Mouse (Mus musculus) left cerebral cortex, postnatal 25 days (tissue): ENCODE measurements around the gene Sptbn1. TPM values are rescaled to one million over a fixed set of nuclear protein-coding genes. Genes with fewer than 3 reads are reported as not detected.

ENCODE experiments used
- DNase-seq, 2 experiments: peaks; one replicate each; pipeline ENCODE4 v3.0.0; 2022; ENCODE audit warnings: low spot score in 2 of 2, mixed read lengths in 1 of 2
- intact Hi-C: fragments of 180-260 bp; cut with DNase I; formaldehyde crosslinking; loops from one replicate; pipeline ENCODE4 v1.15.1; 2025
- total RNA-seq, 2 experiments: library from RNA; stranded (reverse); gene quantifications; 2 replicates each; pipeline ENCODE4 v1.2.3; 2021

The Sptbn1 gene
- total RNA-seq, 2 experiments from 2014 or later = 614 to 635 TPM

- intact Hi-C loops = no loop called here
Observed at GRCm38 (mm10) chr11:30182716-30183411, 85.1 kb downstream of the Sptbn1 start.

GRCm38 (mm10) chr11:30178193-30178592 lies 89.8 kb downstream of the Sptbn1 start:
- no peak for DNase-seq
- intact Hi-C loops = no loop called here

More at GRCm38 (mm10) chr11:30182716-30183411, 85.1 kb downstream of the Sptbn1 start:
- DNase-seq = no peak

- no peak for DNase-seq
- intact Hi-C loops = no loop called here
Observed at GRCm38 (mm10) chr11:30177145-30177840, 90.7 kb downstream of the Sptbn1 start.

GRCm38 (mm10) chr11:30176111-30176510 lies 91.9 kb downstream of the Sptbn1 start:
- intact Hi-C loops = no loop called here
- no peak for DNase-seq

GRCm38 (mm10) chr11:30175623-30176022 lies 92.4 kb downstream of the Sptbn1 start:
- intact Hi-C loops = no loop called here
- DNase-seq = no peak

- intact Hi-C loops = no loop called here
Observed at GRCm38 (mm10) chr11:30171586-30172178, 96.3 kb downstream of the Sptbn1 start.

GRCm38 (mm10) chr11:30171184-30171583 lies 96.8 kb downstream of the Sptbn1 start:
- intact Hi-C loops = no loop called here
- DNase-seq = no peak

More at GRCm38 (mm10) chr11:30171586-30172178, 96.3 kb downstream of the Sptbn1 start:
- DNase-seq = no peak

GRCm38 (mm10) chr11:30166551-30166922 lies 101.4 kb downstream of the Sptbn1 start:
- DNase-seq = no peak
- intact Hi-C loops = no loop called here

- intact Hi-C loops = no loop called here
- DNase-seq = no peak
Observed at GRCm38 (mm10) chr11:30165861-30166550, 102.0 kb downstream of the Sptbn1 start.

- DNase-seq = no peak
- intact Hi-C loops = no loop called here
Observed at GRCm38 (mm10) chr11:30164515-30165214, 103.3 kb downstream of the Sptbn1 start.

GRCm38 (mm10) chr11:30163870-30164269 lies 104.1 kb downstream of the Sptbn1 start:
- intact Hi-C loops = no loop called here
- no peak for DNase-seq

GRCm38 (mm10) chr11:30163081-30163480 lies 104.9 kb downstream of the Sptbn1 start:
- no peak for DNase-seq
- intact Hi-C loops = no loop called here

- DNase-seq = no peak
- intact Hi-C loops = no loop called here
Observed at GRCm38 (mm10) chr11:30161744-30162143, 106.2 kb downstream of the Sptbn1 start.

GRCm38 (mm10) chr11:30161173-30161650 lies 106.8 kb downstream of the Sptbn1 start:
- intact Hi-C loops = no loop called here
- peak in 1 of 2 experiments; percentile 70 for DNase-seq

- DNase-seq = no peak
- intact Hi-C loops = no loop called here
Observed at GRCm38 (mm10) chr11:30160625-30161172, 107.3 kb downstream of the Sptbn1 start.

- no peak for DNase-seq
- intact Hi-C loops = no loop called here
Observed at GRCm38 (mm10) chr11:30159545-30160255, 108.3 kb downstream of the Sptbn1 start.

GRCm38 (mm10) chr11:30158028-30158700 lies 109.8 kb downstream of the Sptbn1 start:
- no peak for DNase-seq
- intact Hi-C loops = no loop called here

GRCm38 (mm10) chr11:30155887-30156286 lies 112.1 kb downstream of the Sptbn1 start:
- intact Hi-C loops = no loop called here
- DNase-seq = no peak
